Mouse (Mus musculus) gonadal fat pad, adult 2 months (tissue): ENCODE measurements at regions not wholly inside any gene's neighbourhood (a gene's known extent, or its start where the extent isn't known, plus 50 kb on each side); places are given as distances from the start of the nearest gene placed in this dataset.
"Not testable (repeated sequence)": the region's sequence is repeated elsewhere in the genome, so short reads cannot be mapped to it uniquely, and the experiment has no call there.

Experiments used
- DNase-seq: peaks from one replicate; pipeline ENCODE4 v3.0.0-alpha.2; 2012; ENCODE audit warnings: low read depth

DNA sequence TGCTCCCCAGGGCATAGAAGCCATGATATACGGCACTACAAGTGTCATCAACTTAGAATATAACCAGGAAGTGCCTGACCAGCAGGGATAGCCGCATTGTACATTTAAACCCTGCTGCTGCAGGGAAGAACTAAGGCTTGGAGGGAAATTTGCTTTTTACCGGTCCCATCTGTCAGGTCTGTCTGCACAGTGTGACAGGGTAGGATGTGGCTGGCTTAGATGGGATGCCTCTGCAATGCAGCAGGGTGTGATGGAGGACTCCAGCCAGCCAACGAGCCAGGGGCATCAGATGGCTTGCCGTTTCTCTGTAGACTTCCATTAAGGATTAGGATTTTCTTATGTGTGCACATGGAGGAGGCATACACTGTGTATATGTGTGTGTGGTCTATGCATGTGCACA, 426.2 kb upstream of the Auts2 start:
- DNase-seq, result no peak

DNA sequence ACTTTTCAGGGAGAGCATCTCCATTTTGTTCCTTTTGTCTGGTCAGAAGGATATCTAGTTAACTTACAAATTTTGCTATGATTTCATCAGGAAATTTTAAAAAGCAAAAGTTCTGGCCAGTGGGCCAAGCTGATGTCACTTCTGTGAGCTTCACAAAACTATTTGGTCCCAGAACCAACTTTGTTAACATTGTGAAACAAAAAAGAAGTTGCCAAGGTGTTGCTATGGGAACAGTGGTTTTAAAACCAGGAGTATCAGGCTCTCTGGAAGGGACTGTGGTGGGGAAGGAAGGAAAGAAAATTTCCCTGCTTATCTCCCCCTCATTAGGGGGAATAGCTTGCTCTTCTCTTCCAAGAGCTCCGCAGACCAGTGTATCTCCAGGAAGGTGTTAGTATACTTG, 416.8 kb upstream of the Auts2 start:
- no peak for DNase-seq

DNA sequence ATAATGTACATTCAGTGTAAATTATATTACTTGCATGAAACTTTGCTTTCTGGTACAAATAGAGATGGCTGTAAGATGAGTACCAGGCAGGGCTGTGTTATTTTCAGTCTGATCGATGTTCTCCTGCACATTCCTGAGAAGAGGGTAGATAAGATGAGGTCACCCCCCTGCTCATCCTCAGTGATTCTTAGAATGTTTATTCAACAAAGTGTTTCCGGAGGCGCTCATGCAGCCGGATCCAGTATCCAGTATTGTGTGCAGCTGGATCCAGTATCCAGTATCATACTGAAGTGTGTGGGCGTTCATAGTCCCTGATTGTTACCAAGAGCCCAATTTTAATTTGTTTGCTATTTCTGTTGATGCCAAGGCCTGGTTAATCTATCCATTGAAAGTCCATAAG, 413.0 kb upstream of the Auts2 start:
- DNase-seq, result no peak

DNA sequence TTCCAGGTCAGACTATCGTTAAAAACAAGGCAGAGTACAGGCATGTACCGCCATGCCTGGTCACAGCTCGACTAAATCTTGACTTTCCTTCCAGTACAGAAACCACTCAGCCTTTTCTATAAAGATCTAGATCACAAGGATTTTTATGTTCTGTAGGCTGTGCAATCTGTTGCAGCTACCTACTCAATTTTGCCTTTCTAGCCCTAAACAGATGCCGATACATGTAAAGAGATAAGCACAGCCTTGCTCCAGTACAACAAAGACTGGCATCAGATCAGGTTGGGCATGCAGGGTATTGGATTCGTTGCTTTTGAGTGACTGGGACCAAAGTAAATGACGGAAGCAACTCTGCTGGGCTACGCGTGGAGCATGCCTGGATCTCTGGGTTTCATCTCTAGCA, 411.9 kb upstream of the Auts2 start:
- DNase-seq, result no peak

DNA sequence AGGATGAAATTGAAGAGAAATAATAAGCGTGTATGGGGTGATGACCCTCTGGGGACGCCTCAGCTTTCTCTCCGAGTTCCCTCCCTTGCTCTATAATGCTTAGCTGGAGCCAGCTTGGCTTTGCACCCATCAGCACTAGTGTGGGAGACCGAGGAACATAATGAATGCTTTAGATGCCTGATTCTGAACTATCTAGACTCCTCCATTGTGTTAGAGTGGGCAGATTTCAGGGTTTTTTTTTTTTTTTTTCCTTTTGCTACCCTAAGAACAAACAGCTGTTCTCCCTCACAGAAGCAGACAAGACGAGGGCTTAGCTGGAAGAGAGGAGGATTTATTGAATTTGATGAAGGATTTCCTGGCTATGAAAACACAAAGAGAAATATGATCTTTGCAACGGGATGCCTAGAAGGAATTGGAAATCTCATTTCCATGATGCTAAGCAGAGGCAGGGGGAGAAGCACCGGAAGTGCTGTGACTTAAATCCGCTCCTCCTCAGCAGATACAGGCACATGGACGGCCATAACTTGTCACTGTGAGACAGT, 390.4 kb upstream of the Auts2 start:
- no peak for DNase-seq

DNA sequence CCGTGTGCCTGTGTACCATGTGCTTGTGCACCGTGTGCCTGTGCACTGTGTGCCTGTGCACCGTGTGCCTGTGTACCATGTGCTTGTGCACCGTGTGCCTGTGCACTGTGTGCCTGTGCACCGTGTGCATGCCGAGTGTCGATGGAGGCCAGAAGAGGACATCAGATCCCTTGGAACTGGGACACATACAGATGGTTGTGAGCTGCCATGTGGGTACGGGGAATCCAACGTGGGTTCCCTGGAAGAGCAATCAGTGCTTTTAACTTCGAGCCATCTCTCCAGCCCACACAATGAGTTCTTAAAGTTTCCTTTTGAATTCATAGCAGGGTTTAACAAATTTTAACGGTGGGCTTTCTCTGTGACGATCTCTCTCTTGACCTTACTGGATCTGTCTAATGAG, 386.8 kb upstream of the Auts2 start:
- DNase-seq, result not testable (repeated sequence)

DNA sequence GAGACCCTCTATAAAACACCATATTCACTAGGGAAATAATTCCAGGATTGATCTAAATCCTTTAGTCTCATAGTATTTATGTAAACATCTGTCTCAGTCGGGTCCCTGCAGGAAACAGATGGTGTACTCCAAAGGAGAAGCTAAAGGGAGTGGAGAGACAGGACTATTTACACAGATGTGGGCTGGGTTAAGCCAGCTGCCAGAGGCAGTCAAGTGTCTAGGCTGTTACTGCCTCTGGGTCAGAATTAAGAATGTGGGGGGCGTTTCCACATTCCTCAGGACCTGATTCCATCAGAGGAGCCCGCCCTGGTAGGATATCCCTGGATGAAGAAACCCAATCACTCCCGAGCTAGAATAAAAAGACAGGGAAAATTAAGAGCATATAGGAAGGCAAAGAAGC, 380.2 kb upstream of the Auts2 start:
- no peak for DNase-seq

DNA sequence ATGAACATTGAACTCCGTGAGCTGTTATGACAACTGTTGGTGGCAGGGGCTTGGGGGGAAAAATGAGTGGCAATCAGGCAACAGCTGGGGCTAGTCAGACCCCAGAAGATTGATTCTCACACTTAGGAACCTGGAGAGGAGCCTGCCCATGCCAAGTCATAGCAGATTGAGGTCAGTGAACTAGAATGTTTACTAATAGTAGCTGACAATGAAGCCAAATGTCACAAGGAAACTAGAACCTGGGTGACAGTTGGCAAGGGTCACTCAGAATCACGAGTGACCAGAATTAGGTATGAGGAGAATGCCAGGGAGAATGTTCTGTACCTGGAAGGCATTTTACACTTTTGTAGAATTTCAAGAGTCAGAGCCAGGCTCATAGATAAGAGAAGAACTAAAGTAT, 365.9 kb upstream of the Auts2 start:
- no peak for DNase-seq

DNA sequence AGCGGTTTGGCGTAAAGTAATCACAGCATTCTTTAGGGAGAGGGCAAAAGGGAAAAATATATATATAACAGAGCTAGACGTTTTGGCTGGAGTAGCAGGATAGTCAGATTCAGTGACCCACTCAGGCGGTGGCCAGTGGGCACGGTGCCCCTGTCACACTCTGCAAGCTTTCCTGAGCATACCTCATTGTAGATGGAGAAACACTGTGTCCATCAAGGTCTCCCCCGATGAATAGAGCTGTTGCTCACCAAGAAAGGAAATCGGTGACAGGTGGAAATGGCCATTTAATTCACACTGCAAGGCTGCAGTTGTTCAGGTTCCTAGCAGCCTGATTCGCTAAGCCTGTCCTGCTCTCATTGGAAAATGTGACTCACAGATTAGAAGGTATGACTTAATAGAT, 365.1 kb upstream of the Auts2 start:
- DNase-seq, result no peak

DNA sequence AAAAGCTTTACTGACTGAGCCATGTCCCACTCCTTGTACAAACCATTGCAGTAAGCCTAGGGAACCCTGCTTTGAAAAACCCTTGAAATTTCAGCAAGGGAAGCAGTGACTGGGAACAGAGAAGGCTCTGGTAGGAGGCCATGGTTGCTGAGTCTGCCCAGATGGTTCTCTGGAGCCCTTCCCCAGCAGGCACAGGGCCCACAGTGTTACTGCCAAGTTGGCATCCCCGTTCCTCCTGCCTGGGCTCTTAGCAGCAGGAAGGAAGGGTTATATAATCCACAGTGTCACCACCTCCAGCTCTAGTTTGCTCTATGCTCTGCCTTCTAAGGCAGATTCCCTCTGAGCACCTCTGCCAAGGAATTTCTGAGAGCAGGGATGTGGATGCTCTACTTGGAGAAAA, 349.4 kb upstream of the Auts2 start:
- DNase-seq, result no peak

DNA sequence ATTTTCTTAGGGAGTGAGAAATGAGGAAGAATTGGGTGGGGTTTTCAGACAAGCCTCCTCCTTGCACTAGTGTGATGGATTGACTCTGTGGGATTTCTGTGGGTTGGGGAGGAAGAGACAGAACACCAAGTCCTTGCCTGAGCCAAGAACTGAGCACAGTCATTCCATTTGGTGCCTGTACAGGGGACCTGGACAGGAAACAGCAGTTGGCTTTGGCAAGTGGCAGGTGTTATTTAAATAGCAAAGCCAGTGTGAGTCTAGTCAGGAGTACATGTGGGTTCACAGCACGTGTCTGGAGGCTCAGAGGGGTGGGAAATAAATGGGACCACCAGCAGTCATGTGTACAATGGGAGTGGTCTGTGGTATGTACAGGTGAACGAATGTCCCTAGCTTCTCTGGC, 341.0 kb upstream of the Auts2 start:
- no peak for DNase-seq

DNA sequence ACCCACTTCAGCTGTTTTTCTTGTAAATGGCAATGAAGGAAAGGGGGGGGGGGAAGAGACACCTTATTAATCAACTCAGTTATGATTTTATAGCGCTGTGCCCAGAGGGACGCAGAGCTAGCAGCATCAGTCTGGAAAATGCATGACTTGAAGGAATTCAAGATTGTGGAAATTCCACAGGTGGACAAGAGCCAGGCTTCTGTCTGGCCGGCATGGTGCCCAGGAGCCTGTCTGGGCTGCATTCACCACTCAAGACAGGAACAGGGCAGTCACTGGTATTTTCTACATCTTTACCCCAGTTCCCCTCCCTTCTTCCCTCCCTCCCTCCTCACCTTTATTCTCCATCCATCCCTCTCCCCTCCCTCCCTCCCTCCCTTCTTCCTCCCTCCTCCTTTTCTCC, 339.1 kb upstream of the Auts2 start:
- no peak for DNase-seq

DNA sequence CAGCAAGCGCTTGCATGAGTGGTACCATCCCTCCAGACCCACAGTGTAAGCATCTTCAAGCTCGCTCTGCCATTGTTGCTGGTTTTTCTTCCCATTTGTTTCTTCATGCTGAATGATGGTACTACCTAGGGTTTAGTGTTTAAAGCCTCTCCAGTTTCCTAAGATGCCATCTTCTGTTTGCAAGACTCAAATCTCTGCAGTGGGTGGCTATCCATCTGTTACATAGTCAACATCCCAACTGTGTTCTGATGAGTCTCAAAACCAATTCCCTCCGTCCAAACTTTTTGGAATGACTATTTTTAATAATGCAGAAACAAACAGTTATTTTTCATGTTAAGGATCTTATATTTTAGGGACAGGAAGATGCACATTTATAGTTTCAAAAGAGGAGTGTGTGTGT, 338.0 kb upstream of the Auts2 start:
- no peak for DNase-seq

DNA sequence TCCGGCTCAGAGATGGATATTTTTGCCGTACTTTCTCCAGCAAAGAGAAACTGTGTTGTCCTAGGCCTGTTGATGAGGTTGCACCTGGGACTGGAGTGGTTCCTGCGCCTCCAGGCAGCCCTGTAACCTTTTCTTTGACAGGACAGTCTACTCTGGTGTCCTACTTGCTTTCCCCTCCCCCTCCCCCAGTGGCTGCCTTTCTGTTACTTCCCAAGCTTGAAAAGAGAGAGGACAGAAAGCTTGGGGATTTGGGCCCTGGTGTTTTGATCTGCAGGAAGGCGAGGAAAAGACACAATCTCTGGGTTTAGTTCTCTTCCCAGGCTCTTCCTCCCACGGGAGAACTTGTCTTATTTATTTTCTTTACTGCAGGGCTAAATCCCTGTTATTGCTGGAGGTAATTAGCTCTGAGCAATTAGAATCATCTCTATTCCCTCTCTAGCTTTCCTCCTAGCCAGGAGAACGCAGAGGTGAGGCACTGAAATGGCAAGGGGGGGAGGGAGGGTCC, 333.2 kb upstream of the Auts2 start:
- DNase-seq, result no peak

DNA sequence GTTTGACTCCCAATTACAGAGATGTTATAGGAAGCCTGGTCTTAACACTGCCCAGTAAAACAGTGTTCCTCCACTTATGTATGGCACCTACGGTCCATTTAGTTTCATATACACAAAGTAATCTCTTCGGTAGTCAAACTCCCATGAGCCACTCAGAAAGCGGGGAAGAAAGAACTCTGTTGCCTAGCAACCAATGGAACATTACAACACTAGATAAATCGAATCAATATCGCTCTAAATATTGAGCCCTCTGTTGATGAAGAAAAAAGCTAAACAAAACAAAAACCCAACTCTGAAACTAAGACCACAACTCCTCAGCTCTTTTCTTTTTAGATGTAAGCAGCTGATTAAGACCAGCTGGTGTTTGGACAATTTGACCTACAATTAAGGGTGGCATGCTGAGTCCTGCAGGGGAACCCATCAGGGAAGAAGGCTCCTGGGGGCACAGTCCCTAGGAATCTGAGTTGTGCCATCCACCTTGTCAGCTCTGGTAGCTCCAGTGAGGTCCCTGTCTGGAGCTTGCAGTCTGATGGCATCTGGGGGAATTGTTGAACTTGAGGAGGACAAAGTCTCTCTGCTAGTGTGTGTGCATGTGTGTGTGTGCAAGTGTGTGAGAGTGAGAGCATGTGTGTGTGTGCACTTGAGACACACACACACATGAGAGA, 315.8 kb upstream of the Auts2 start:
- no peak for DNase-seq

DNA sequence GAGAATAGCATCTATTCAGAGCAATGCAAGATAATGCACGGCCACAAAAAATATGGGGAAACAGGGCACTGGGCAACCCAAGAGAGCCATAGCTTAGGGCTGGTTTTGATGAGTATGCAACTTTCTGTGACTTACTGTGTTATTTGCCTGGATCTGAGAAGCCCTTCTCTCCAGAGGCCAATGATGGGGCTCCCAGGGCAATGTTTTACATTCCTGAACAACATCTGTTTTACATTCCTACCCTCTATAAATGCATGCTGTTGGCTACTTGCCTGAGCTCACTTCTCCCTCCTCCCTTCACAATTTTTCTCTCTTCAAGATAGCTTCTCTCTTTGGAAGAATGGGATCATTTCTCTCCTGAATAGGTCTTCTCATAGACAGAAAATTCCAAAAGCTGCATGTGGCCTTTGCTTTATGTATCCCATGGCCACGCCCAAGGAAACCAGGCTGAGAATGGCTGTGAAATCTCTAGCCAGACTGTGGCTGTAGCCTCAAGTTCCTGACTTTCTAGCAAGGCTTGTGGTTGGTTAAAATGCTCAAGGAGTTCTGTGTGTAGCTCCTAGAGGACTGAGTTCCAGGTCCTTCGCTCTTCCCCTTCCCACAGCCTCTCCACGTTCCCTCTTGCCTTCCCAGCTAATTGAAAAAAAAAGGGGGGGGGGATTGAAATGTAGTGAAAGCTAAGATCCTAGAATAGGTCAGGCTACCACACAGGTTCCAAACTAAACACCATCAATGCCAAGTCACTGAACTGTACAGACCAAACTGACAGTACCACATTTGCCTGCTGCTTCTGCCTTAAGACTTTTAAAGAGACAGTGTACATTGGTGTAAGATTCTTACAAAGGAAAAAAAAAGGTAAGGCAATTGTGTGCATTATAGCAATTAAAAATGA, 312.7 kb upstream of the Auts2 start:
- no peak for DNase-seq

DNA sequence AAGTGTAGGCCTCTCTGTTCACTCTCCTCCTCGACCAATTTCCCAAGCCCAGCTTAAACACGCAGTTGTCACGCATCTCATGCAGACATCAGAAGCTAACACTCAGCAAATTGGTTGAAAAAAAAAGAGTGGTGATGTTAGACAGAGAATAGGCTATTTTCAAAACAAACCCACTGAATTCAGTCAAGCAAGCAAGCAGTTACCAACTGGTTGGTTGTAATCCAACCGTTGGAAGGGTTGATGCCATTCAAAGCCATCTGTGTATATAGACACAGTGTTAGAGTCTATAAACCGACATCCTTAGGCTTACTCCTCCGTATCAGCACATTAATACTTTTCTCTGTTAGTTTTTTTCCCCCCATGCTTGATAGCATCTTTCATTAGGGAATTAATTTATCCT, 307.6 kb upstream of the Auts2 start:
- DNase-seq, result no peak

DNA sequence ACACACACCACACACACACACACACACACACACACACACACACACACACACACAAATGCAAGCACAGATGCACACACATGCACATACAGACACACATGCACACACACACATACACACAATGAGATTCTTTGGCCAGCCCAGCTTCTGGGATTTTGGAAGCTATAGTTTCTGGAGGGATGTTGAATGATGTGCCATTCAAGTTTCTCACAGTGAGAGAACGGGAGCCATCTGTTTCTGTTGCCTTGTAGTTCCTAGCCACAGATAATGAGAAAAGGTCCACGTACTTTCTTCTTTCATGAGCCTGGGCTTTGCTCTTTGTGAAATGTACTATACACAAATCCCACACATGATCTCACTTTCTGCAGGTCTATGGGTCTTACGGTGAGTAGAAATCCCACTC, 304.9 kb upstream of the Auts2 start:
- DNase-seq, result no peak

DNA sequence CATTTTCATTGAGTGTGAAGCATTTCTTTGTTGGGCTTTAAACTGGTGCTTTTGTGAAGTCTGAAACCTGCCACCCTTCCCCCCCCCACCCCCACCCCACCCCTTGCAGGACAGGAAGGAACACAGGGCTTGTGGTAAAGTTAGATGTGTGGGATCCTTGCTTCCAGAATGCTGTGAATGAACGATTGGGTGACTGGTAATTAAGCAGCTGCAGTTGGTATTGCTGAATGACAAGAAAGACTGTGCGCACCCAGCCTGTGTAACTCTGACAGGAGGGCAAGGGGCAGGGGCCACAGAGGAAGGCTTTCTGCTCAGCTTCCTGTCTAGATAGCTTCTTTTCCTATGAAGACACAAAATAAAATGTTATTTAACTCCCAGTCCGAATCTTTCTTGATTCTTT, 300.1 kb upstream of the Auts2 start:
- DNase-seq, result no peak

DNA sequence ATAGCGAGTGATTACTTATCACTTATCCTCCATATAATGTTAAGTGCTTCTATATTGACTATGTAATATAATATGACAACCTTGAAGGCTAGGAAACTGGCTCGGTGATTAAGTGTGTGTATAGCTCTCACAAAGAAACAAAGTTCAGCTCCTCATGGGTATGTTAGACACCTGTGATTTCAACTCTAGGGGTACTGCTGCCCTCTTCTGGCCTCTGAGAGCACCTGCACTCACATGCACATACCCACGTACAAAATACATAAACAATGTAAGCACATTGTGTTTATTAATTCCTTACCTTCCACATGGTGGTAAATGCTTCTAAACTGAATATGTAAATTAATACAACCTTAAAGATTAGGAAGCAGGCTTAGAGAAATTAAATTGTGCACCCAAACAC, 298.6 kb upstream of the Auts2 start:
- DNase-seq, result no peak

DNA sequence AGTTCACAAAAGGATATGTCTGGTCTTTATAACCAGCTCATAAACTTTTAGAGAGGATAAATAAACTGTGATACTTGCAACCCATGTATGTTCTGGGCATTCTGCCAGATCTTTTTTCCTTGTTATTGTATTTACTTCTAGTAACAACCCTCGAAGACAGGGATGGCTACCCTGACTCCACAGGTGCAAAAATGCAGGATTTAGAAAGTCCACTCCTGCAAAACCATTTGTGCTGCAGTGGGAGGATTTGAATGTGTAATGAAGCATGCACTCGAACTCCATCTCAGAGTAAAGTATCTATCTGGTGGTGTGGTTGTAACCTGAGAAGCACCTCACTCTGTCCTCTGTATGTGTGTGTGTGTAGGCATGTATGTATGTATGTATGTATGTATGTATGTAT, 294.3 kb upstream of the Auts2 start:
- DNase-seq, result no peak

DNA sequence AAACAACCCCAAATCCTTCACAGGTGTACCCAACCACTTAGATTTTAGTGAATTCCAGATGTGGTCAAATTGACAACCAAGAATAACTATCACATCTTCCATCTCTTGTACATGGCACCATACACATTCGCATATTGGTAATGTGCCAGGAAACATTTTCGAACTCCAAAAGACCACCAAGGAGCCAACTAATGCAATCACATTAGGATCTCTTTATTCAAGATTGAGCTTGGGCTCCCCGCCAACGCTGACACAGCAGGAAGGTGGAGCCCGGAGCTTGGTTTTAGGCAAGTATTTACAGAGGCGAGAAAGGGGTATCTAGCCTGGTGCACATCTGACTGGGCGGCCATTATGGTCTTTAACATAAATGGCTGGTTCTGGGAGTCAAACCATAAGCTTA, 285.8 kb upstream of the Auts2 start:
- no peak for DNase-seq
